30 mouse cellular contexts compared by ENCODE assay signal in genomic region chr9:31433431-31433830, GRCm38 (mm10). TPM values are rescaled to one million over a fixed set of nuclear protein-coding genes. Genes with fewer than 3 reads are reported as not detected.
"Had no signal": no experiment of that assay in that cellular context is flagged by ENCODE, and none has a peak within 500 bp of the region (broad histone marks: within the 10 kb centered on the region; RNA-seq: fewer than 3 reads in every experiment).

No protein-coding gene starts in this region.

- H3K9me3 ChIP-seq: heart, embryonic 12.5 days; hindbrain, embryonic 13.5 days; hindbrain, embryonic 15.5 days; limb, embryonic 10.5 days; limb, embryonic 12.5 days; liver, embryonic 13.5 days; liver, embryonic 15.5 days had no signal

- H3K4me2 ChIP-seq: heart, embryonic 12.5 days; hindbrain, embryonic 13.5 days; hindbrain, embryonic 15.5 days; limb, embryonic 12.5 days; liver, embryonic 13.5 days; liver, embryonic 15.5 days had no signal

- DNase-seq: forebrain, postnatal 0 days; gastrocnemius, postnatal 14 days; gastrocnemius, postnatal 36 days; heart, adult 18-20 months; heart, postnatal 10 days; heart, postnatal 36 days; kidney, postnatal 10 days; layer of hippocampus, adult 9-11 months; layer of hippocampus, postnatal 36 days; liver; liver, embryonic 13.5 days; liver, postnatal 0 days had no signal

- H3K9ac ChIP-seq: forebrain, postnatal 0 days; heart, embryonic 12.5 days; hindbrain, embryonic 13.5 days; hindbrain, embryonic 15.5 days; limb, embryonic 12.5 days; liver, embryonic 13.5 days; liver, embryonic 15.5 days; liver, postnatal 0 days had no signal

- H3K27me3 ChIP-seq: heart, embryonic 12.5 days; hindbrain, embryonic 13.5 days; hindbrain, embryonic 15.5 days; limb, embryonic 12.5 days; liver, embryonic 13.5 days; liver, embryonic 15.5 days had no signal

- H3K4me3 ChIP-seq: heart, embryonic 12.5 days; hindbrain, embryonic 13.5 days; hindbrain, embryonic 15.5 days; limb, embryonic 10.5 days; limb, embryonic 12.5 days; liver, embryonic 13.5 days; liver, embryonic 15.5 days had no signal

- H3K4me1 ChIP-seq: heart, embryonic 12.5 days; hindbrain, embryonic 13.5 days; hindbrain, embryonic 15.5 days; limb, embryonic 10.5 days; limb, embryonic 12.5 days; liver, embryonic 13.5 days; liver, embryonic 15.5 days had no signal

- ATAC-seq: forebrain, postnatal 0 days; liver, postnatal 0 days had no signal

- H3K27ac ChIP-seq: hindbrain, embryonic 13.5 days; hindbrain, embryonic 15.5 days; hindbrain, postnatal 0 days; limb, embryonic 10.5 days; limb, embryonic 12.5 days; liver, embryonic 13.5 days; liver, embryonic 15.5 days had no signal

- H3K36me3 ChIP-seq: heart, embryonic 12.5 days; hindbrain, embryonic 13.5 days; hindbrain, embryonic 15.5 days; limb, embryonic 10.5 days; limb, embryonic 12.5 days; liver, embryonic 13.5 days; liver, embryonic 15.5 days had no signal

RNA-seq across cellular contexts. Expression of gene Tmem45b, which starts 30.8 kb away (rescaled TPM):
- total RNA-seq: forebrain, postnatal 0 days; hematopoietic stem cell, adult 5-6 weeks; hindbrain, postnatal 0 days; layer of hippocampus, adult 18-20 months; layer of hippocampus, adult 8-10 months; layer of hippocampus, postnatal 14 days; layer of hippocampus, postnatal 36 days; left cerebral cortex, adult 18-20 months; left cerebral cortex, adult 8-10 months; left cerebral cortex, postnatal 10 days; left cerebral cortex, postnatal 36 days had no signal
- polyA plus RNA-seq: heart, embryonic 12.5 days; heart, embryonic 14.5 days; hindbrain, embryonic 11.5 days; hindbrain, embryonic 15.5 days; limb, embryonic 10.5 days; limb, embryonic 12.5 days; limb, embryonic 14.5 days; liver, embryonic 13.5 days had no signal
